Mouse (Mus musculus) midbrain, embryonic 16.5 days (tissue): ENCODE results near the gene Pcf11. TPM values are rescaled to one million over a fixed set of nuclear protein-coding genes. Genes with fewer than 3 reads are reported as not detected.

Source experiments
- ATAC-seq: fragments of 200-750 bp; cut with Nextera tagmentation; 2 replicates; pipeline ENCODE4 v1.8.0; 2017; ENCODE audit warnings: moderate TSS enrichment
- H3K27ac ChIP-seq: fragments of 300-500 bp; sonication (generic); 2 replicates; pipeline ENCODE4 v1.5.1; 2014; ENCODE audit warnings: mild to moderate bottlenecking, low read length, mixed read lengths
- H3K27me3 ChIP-seq: fragments of 300-500 bp; sonication (generic); 2 replicates; pipeline ENCODE4 v1.6.1; 2014; ENCODE audit warnings: low read depth, low read length, mixed read lengths; ENCODE audit not compliant: control insufficient read depth, insufficient read depth
- H3K36me3 ChIP-seq: fragments of 300-500 bp; sonication (generic); 2 replicates; pipeline ENCODE4 v1.6.1; 2014; ENCODE audit warnings: mild to moderate bottlenecking, low read length, moderate library complexity, mixed read lengths; ENCODE audit not compliant: control insufficient read depth, insufficient read depth
- H3K4me1 ChIP-seq: fragments of 300-500 bp; sonication (generic); 2 replicates; pipeline ENCODE4 v1.6.1; 2014; ENCODE audit warnings: mild to moderate bottlenecking, low read length, mixed read lengths; ENCODE audit not compliant: control insufficient read depth, insufficient read depth
- H3K4me2 ChIP-seq: fragments of 300-500 bp; sonication (generic); 2 replicates; pipeline ENCODE4 v1.6.1; 2014; ENCODE audit warnings: mild to moderate bottlenecking, low read length, mixed read lengths
- H3K4me3 ChIP-seq: fragments of 300-500 bp; sonication (generic); 2 replicates; pipeline ENCODE4 v1.5.1; 2014; ENCODE audit warnings: low read depth, mild to moderate bottlenecking, low read length, moderate library complexity, mixed read lengths
- H3K9ac ChIP-seq: fragments of 300-500 bp; sonication (generic); 2 replicates; pipeline ENCODE4 v1.6.1; 2014; ENCODE audit warnings: low read depth, low read length, mixed read lengths
- H3K9me3 ChIP-seq: fragments of 300-500 bp; sonication (generic); replicated peaks from 2 replicates; pipeline ENCODE4 v1.6.1; 2014; ENCODE audit warnings: mild to moderate bottlenecking, low read length, mixed read lengths; ENCODE audit not compliant: control insufficient read depth, poor library complexity, severe bottlenecking
- WGBS: fragments of 180-500 bp; shearing (Covaris S2); extraction: QIAGEN DNeasy Blood & Tissue Kit; methylation state at CpG from one replicate; pipeline ENCODE4 v1.1.7; 2014; 5-methylcytosine and 5-hydroxymethylcytosine counted together
- polyA plus RNA-seq: library from polyadenylated mRNA; unstranded; fragments of >200 nt; fragmentation: Nextera tagmentation; extraction: Ambion mirVana; gene quantifications from 2 replicates; pipeline ENCODE4 v1.2.1, GENCODE M21; 2015

Gene Pcf11
- 18.2 and 18.6 TPM in 2 replicates for polyA plus RNA-seq

DNA sequence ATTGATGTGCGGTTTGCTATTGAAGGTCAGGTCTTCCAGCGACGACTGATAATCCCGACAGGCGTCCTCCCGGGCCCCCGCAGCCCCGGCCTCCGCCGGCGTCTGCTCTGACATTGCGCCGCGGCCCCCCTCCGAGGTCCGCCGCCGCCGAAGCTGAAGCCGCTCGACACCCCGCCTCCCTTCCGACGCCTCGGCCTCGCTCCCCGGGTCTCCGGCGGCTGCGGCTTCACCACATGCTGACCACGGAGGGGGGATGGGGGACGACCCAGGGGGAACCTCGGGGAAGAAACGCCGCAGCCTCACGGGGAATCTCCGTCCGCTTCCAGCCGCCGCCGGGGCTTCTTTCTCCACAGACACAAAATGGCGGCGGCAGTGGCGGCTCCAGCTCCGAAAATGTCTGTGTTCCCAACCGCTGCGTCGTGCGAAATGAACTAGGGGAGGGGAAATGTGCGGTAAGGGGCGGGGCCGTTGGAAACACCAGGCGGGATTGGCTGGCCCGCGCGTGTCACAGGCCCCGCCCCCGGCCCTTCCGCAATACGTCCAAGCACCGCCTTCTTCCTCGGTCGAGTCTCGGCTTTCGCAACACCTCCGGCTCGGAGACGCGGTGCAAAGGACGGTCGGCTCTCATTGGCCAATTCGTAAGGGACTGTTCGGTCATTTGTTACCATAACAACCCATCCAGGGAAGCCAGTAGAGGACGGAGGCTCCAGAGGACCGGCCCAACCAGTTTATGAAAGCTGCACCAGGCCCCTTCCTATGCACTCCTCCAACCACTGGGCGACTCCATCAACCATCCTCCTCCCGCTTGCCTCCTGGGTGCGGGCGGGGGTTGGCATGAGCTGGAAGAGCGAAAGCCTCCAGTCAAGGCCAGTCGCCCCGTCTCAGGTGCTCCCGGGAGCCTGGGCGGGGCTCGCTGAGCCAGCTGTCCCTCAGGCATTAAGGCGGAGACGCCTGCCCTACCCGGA is at the start of gene Pcf11:
Gene Pcf11, minus strand, starts transcription at position 428 of the 965 bp plus-strand sequence.
- Histone ChIP-seq H3K9me3 (no peaks in the 10 kb centered on the region), H3K36me3 (no peaks in the 10 kb centered on the region), H3K27me3 (no peaks in the 10 kb centered on the region), H3K4me2 (peak within 1 kb of the TSS; percentile 83), H3K4me1 (peaks cover 18% of the 10 kb centered on the region), H3K4me3 (peak within 1 kb of the TSS; percentile 76), H3K27ac (peak within 1 kb of the TSS; percentile 98), H3K9ac (peak within 1 kb of the TSS; percentile 90)
- peak; percentile 98 for ATAC-seq
- under 1% methylated on average over 87 of the region's 88 CpGs for WGBS

DNA sequence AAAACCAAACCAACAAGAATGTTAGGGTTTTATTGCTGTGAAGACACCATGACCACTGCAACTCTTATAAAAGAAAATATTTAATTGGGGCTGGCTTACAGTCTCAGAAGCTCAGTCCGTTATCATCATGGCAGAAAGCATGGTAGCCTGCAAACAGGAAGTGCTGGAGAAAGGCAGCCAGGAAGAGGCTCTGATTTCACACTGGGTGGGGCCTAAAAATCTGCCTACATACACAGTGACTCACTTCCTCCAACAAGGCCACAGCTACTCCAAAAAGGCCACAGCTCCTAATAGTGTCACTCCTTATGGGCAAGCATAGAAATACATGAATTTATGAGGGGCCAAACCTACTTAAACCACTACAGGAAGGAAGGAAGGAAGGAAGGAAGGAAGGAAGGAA is 45.3 kb upstream of the Pcf11 start:
- Histone ChIP-seq H3K9me3 (no peaks in the 10 kb centered on the region), H3K4me1 (no peaks in the 10 kb centered on the region), H3K4me2 (no peak overlapping the region), H3K36me3 (no peaks in the 10 kb centered on the region), H3K27ac (no peak overlapping the region), H3K9ac (no peak overlapping the region), H3K27me3 (no peaks in the 10 kb centered on the region), H3K4me3 (no peak overlapping the region)
- no peak for ATAC-seq
- WGBS = 87% methylated on average over 1 of the region's 1 CpGs

DNA sequence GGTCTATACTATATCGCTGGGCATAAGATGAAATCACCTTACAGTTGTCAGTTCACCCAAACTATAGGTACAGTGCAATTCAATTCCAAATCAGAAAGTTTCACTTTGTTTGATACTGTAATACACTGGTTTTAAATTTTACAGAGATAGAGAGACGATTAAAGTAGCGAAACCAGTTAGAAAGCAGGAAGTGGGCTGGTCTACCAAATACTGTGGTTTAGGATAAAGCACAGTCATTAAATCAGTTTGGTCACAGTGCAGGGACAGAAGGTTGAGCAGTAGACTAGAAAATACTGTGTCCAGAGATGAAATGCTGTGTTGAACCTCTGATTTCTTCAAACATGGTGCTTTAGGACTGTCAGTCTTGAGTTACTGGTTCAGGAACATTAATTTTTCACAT is 41.9 kb upstream of the Pcf11 start:
- Histone ChIP-seq H3K27me3 (no peaks in the 10 kb centered on the region), H3K9me3 (no peaks in the 10 kb centered on the region), H3K9ac (no peak overlapping the region), H3K36me3 (no peaks in the 10 kb centered on the region), H3K4me1 (no peaks in the 10 kb centered on the region), H3K27ac (no peak overlapping the region), H3K4me2 (no peak overlapping the region), H3K4me3 (no peak overlapping the region)
- ATAC-seq = no peak
- WGBS = 95% methylated on average over 3 of the region's 3 CpGs

DNA sequence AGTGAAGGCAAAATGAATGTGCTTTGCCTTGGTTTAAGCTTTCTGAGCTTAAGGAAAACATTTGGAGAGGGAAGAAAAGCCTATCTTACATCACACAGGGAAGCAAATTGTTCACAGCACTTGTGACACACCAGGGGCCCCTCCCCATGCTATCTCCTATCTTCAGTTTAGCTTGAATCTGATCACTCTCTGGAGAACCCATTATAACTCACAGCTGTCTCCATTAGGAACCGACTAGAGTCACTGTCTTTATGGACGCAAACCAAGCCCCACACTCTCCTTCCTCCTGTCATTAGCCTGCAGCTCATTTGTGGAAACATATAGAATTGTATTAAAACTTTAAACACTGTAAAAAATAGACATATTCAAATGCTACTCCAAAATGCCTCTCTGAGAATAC is 39.8 kb upstream of the Pcf11 start:
- H3K9ac ChIP-seq = no peak overlapping the region
- 45% methylated on average over 2 of the region's 2 CpGs for WGBS
- no peaks in the 10 kb centered on the region for H3K9me3 ChIP-seq
- no peaks in the 10 kb centered on the region for H3K27me3 ChIP-seq
- H3K4me2 ChIP-seq = no peak overlapping the region
- no peak for ATAC-seq
- no peak overlapping the region for H3K27ac ChIP-seq
- H3K4me3 ChIP-seq = no peak overlapping the region
- no peaks in the 10 kb centered on the region for H3K4me1 ChIP-seq
- no peaks in the 10 kb centered on the region for H3K36me3 ChIP-seq

DNA sequence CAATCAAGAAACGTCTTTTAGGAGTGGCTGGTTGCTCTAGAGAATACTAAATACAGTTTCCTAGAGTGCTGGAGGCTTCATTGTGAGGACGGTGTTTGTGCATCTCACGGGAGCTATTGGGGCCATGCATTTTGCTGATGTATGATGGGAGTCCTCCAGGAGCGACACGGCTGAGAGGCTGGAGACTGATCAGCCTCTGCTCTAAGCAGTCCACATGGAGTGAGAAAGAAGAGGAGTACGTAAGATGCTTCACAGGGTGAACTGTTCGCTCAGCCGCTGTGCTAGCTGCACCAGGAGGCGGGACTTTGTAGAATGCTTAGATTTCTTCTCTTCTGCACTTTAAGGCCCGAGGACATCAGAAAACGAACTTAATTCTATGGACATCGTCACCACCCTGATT is 37.0 kb upstream of the Pcf11 start:
- ATAC-seq = no peak
- H3K36me3 ChIP-seq = no peaks in the 10 kb centered on the region
- no peaks in the 10 kb centered on the region for H3K4me1 ChIP-seq
- 72% methylated on average over 12 of the region's 12 CpGs for WGBS
- H3K27me3 ChIP-seq = no peaks in the 10 kb centered on the region
- H3K4me3 ChIP-seq = no peak overlapping the region
- no peak overlapping the region for H3K27ac ChIP-seq
- no peaks in the 10 kb centered on the region for H3K9me3 ChIP-seq
- H3K9ac ChIP-seq = no peak overlapping the region
- H3K4me2 ChIP-seq = no peak overlapping the region

DNA sequence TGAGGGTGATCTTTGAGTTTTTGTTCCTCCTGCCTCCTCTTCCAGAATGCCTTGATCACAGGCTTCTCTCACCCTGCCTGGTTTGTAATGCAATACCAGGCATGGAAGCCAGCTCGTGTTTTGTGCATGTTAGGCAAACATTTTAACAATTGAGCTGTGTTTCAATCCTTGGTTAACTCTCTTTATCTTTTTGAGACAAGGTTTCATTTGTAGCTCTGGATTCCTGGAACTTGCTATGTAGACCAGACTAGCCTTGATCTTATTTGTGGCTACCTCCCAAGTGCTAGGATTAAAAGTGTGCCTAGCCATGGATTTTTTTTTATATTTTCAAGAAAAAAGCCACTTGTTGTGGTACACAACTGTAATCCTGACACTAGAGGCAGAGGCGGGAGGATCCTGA is 35.8 kb upstream of the Pcf11 start:
- 70% methylated on average over 2 of the region's 2 CpGs for WGBS

DNA sequence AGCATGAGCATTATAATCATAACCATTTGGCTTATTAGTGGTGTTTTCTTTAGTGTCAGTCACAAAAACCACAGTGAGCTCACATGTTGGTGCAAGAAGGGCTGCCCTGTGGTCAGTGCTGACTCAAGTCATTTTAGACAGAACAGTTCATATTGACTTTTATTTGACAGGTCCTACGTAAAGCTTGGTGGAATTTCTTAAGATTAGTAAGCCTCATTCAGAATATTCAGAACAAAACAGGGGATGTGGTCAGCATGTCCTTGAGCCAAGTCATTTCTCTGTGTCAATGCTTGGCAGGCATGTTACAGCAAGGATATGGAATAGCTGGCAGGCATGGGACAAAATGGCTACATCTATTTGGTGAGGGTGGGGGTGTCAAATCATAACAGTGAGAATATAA is 33.9 kb upstream of the Pcf11 start:
- no peak overlapping the region for H3K27ac ChIP-seq
- no peak overlapping the region for H3K9ac ChIP-seq
- no peak overlapping the region for H3K4me3 ChIP-seq
- H3K9me3 ChIP-seq = no peaks in the 10 kb centered on the region
- H3K27me3 ChIP-seq = no peaks in the 10 kb centered on the region
- no peaks in the 10 kb centered on the region for H3K36me3 ChIP-seq
- whole genome bisulfite sequencing = 88% methylated on average over 1 of the region's 1 CpGs
- no peak for ATAC-seq
- no peak overlapping the region for H3K4me2 ChIP-seq
- H3K4me1 ChIP-seq = no peaks in the 10 kb centered on the region

More for the DNA sequence above, 35.8 kb upstream of the Pcf11 start:
- no peak overlapping the region for H3K4me2 ChIP-seq
- H3K4me3 ChIP-seq = no peak overlapping the region
- no peaks in the 10 kb centered on the region for H3K4me1 ChIP-seq
- no peaks in the 10 kb centered on the region for H3K27me3 ChIP-seq
- no peak for ATAC-seq
- H3K27ac ChIP-seq = no peak overlapping the region
- no peak overlapping the region for H3K9ac ChIP-seq
- H3K36me3 ChIP-seq = no peaks in the 10 kb centered on the region
- no peaks in the 10 kb centered on the region for H3K9me3 ChIP-seq

DNA sequence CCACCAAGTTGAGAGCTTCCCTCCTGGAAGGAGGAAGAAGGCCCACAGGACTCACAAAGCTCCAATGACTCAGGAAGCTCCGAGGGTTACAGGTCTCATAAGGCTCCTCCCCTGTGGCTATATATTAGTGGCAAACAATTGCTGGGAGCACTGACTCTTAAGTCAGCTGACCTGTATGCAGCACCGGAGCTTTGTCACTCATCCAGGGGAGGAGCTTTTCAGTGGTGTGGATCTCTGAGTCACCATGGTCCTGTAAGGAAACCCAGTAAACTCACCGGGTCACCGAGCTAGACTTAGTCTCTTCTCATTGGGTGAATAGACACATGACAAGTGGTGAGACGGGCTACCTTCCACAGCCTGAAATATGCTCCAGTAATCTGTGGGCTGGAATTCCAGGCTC is 29.0 kb upstream of the Pcf11 start:
- H3K9me3 ChIP-seq = no peaks in the 10 kb centered on the region
- H3K4me2 ChIP-seq = no peak overlapping the region
- H3K27me3 ChIP-seq = no peaks in the 10 kb centered on the region
- no peak overlapping the region for H3K9ac ChIP-seq
- H3K4me3 ChIP-seq = no peak overlapping the region
- 84% methylated on average over 5 of the region's 5 CpGs for WGBS
- no peaks in the 10 kb centered on the region for H3K4me1 ChIP-seq
- no peak for ATAC-seq
- H3K27ac ChIP-seq = no peak overlapping the region
- H3K36me3 ChIP-seq = no peaks in the 10 kb centered on the region

DNA sequence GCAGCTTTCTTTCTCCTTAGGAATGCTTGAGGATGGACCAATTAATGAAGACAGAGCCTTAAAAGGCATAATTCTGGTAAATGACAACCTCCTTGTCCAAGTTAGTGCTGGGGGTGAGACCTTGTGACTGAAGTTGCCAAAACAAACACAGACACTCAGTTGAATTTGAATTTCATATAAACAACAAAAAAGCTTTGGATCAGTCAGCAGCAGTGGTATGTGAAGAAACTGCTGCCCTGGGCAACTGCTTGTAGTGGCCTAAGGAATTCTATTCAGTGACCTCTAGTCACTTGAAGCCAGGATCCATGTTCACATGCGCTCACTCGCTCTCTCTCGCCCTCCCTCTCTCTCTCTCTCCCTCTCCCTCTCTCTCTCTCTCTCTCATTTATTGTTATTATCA is 26.7 kb upstream of the Pcf11 start:
- no peaks in the 10 kb centered on the region for H3K27me3 ChIP-seq
- no peaks in the 10 kb centered on the region for H3K9me3 ChIP-seq
- no peak overlapping the region for H3K27ac ChIP-seq
- H3K4me1 ChIP-seq = no peaks in the 10 kb centered on the region
- H3K9ac ChIP-seq = no peak overlapping the region
- H3K4me3 ChIP-seq = no peak overlapping the region
- H3K36me3 ChIP-seq = no peaks in the 10 kb centered on the region
- no peak overlapping the region for H3K4me2 ChIP-seq
- WGBS = 49% methylated on average over 3 of the region's 3 CpGs
- ATAC-seq = no peak
